23 mouse cellular contexts compared by ENCODE assay signal in the genomic region with DNA sequence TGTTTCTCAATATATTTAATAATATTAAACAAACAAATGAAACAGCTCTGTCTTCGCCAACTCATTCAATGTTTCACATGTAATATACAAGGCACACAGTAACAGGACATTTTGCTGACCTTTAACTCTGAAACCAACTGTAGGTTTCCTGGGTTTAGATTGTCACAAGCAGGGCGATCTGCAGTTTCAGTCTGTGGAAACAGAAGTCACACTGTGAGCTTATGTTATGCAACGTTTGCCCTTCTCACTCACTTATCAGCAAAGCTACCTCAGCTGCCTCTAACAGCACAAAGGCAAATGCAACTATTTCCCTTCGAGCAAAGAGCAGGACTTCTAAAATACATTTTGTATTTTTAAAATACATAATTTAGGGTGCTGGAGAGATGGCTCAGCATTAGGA. TPM values are rescaled to one million over a fixed set of nuclear protein-coding genes. Genes with fewer than 3 reads are reported as not detected.
DNase-seq lines count a peak whose midpoint lies in the region; ATAC-seq and TF ChIP-seq lines count a peak whose summit lies in the region.
"Had no signal": no experiment of that assay in that cellular context is flagged by ENCODE, and none has a peak within 500 bp of the region (broad histone marks: within the 10 kb centered on the region; RNA-seq: fewer than 3 reads in every experiment).

No protein-coding gene starts in this region.

- H3K36me3 ChIP-seq in liver, embryonic 15.5 days (replicated peaks), result peaks cover 83% of the 10 kb centered on the region
- H3K36me3 ChIP-seq in liver, embryonic 11.5 days (ENCODE audit: control insufficient read depth, insufficient read depth, low read length), result peaks cover 42% of the 10 kb centered on the region
- peaks cover 28% of the 10 kb centered on the region for H3K36me3 ChIP-seq in liver, embryonic 16.5 days (ENCODE audit: control insufficient read depth, insufficient read depth)
- peaks cover 37% of the 10 kb centered on the region for H3K36me3 ChIP-seq in liver, postnatal 0 days (replicated peaks; ENCODE audit: insufficient read depth, low read length)
- peaks cover 91% of the 10 kb centered on the region for H3K36me3 ChIP-seq in liver, embryonic 12.5 days

- ATAC-seq in liver, embryonic 15.5 days (ENCODE audit: insufficient read depth), result 0 out of 2 replicates have a peak, but pooled peaks have one; percentile 15
- ATAC-seq in liver, embryonic 11.5 days (replicated peaks; ENCODE audit: low FRiP score), result no peak
- peak; percentile 60 for ATAC-seq in liver, embryonic 16.5 days (ENCODE audit: low read depth)
- peak; percentile 56 for ATAC-seq in liver, postnatal 0 days
- no peak for ATAC-seq in liver, embryonic 12.5 days
- ATAC-seq: activated CD4-positive, CD25-positive, alpha-beta regulatory T cell, adult 4 months; CD4-positive, CD25-positive, alpha-beta regulatory T cell, adult 4 months; Patski had no signal

- TF ChIP-seq CTCF in liver, postnatal 0 days (IDR thresholded peaks at IDR 0.05; ENCODE audit: low read depth), result no peak

- no peaks in the 10 kb centered on the region for H3K27me3 ChIP-seq in liver, embryonic 15.5 days
- no peaks in the 10 kb centered on the region for H3K27me3 ChIP-seq in liver, embryonic 11.5 days (replicated peaks; ENCODE audit: control insufficient read depth, insufficient read depth, low read length)
- no peaks in the 10 kb centered on the region for H3K27me3 ChIP-seq in liver, embryonic 16.5 days (ENCODE audit: control insufficient read depth, insufficient read depth, low read depth, low read length)
- no peaks in the 10 kb centered on the region for H3K27me3 ChIP-seq in liver, postnatal 0 days (ENCODE audit: insufficient read depth, low read length)
- no peaks in the 10 kb centered on the region for H3K27me3 ChIP-seq in liver, embryonic 12.5 days (replicated peaks)
- H3K27me3 ChIP-seq: CH12.LX, Patski had no signal

- H3K4me1 ChIP-seq in liver, embryonic 15.5 days (replicated peaks), result no peaks in the 10 kb centered on the region
- no peaks in the 10 kb centered on the region for H3K4me1 ChIP-seq in liver, embryonic 11.5 days (replicated peaks; ENCODE audit: control insufficient read depth, insufficient read depth, low read length)
- no peaks in the 10 kb centered on the region for H3K4me1 ChIP-seq in liver, embryonic 16.5 days (ENCODE audit: control insufficient read depth, low read depth, low read length)
- H3K4me1 ChIP-seq in liver, postnatal 0 days (ENCODE audit: insufficient read depth), result peaks cover 2% of the 10 kb centered on the region; the same call in 1 of the 2 replicates
- H3K4me1 ChIP-seq in liver, embryonic 12.5 days, result no peaks in the 10 kb centered on the region

- no peak for DNase-seq in liver, embryonic 11.5 days (ENCODE audit: low spot score)
- no peak for DNase-seq in liver
- no peak for DNase-seq in liver, postnatal 0 days
- peak; percentile 14 for DNase-seq in adipocyte (ENCODE audit: low spot score)
- DNase-seq in urinary bladder, adult 2 months (ENCODE audit: low spot score), result no peak
- DNase-seq: adrenal gland, adult 2 months; adrenal gland, adult 8-10 months; adrenal gland, postnatal 10 days; adrenal gland, postnatal 14 days; adrenal gland, postnatal 25 days; adrenal gland, postnatal 36 days; B cell, adult 2 months; cerebellum, adult 11 months; cerebellum, adult 11-12 months; cerebellum, adult 18-20 months had no signal

- TF ChIP-seq EP300 in liver, postnatal 0 days (IDR thresholded peaks at IDR 0.05; ENCODE audit: low read depth), result no peak

- H3K27ac ChIP-seq in liver, embryonic 15.5 days (replicated peaks), result 0 out of 2 replicates have a peak overlapping the region, but pooled peaks have one; percentile 29
- H3K27ac ChIP-seq in liver, embryonic 11.5 days (ENCODE audit: low read depth, low read length), result no peak overlapping the region
- peak overlapping the region; percentile 62 for H3K27ac ChIP-seq in liver, embryonic 16.5 days (ENCODE audit: low read length)
- H3K27ac ChIP-seq in liver, postnatal 0 days (ENCODE audit: low read depth), result peak overlapping the region; percentile 23; the same call in 1 of the 2 replicates
- no peak overlapping the region for H3K27ac ChIP-seq in liver, embryonic 12.5 days

- no peak overlapping the region for H3K9ac ChIP-seq in liver, embryonic 15.5 days
- H3K9ac ChIP-seq in liver, embryonic 11.5 days (ENCODE audit: low read depth, low read length), result no peak overlapping the region
- no peak overlapping the region for H3K9ac ChIP-seq in liver, embryonic 16.5 days (ENCODE audit: low read depth, low read length)
- H3K9ac ChIP-seq in liver, postnatal 0 days (replicated peaks), result no peak overlapping the region
- H3K9ac ChIP-seq in liver, embryonic 12.5 days, result no peak overlapping the region

- WGBS in liver, embryonic 15.5 days (ENCODE audit: insufficient replicate concordance), result 63% methylated on average over 4 of the region's 4 CpGs
- 78% methylated on average over 4 of the region's 4 CpGs for WGBS in liver, embryonic 11.5 days
- WGBS in liver, embryonic 16.5 days (ENCODE audit: insufficient replicate concordance), result 61% methylated on average over 4 of the region's 4 CpGs
- 53% methylated on average over 4 of the region's 4 CpGs for WGBS in liver, postnatal 0 days (ENCODE audit: insufficient replicate concordance)
- WGBS in liver, embryonic 12.5 days (ENCODE audit: insufficient replicate concordance), result 69% methylated on average over 4 of the region's 4 CpGs

- H3K4me3 ChIP-seq in liver, embryonic 15.5 days (replicated peaks), result no peak overlapping the region
- H3K4me3 ChIP-seq in liver, embryonic 11.5 days (ENCODE audit: low read depth, low read length), result no peak overlapping the region
- H3K4me3 ChIP-seq in liver, embryonic 16.5 days (ENCODE audit: low read depth, low read length), result no peak overlapping the region
- H3K4me3 ChIP-seq in liver, postnatal 0 days (ENCODE audit: low read depth, low read length), result no peak overlapping the region
- H3K4me3 ChIP-seq in liver, embryonic 12.5 days, result no peak overlapping the region

- H3K4me2 ChIP-seq in liver, embryonic 15.5 days, result no peak overlapping the region
- no peak overlapping the region for H3K4me2 ChIP-seq in liver, embryonic 11.5 days
- no peak overlapping the region for H3K4me2 ChIP-seq in liver, embryonic 16.5 days (ENCODE audit: low read depth, low read length)
- no peak overlapping the region for H3K4me2 ChIP-seq in liver, postnatal 0 days (ENCODE audit: low read depth, low read length)
- H3K4me2 ChIP-seq in liver, embryonic 12.5 days, result no peak overlapping the region

- no peaks in the 10 kb centered on the region for H3K9me3 ChIP-seq in liver, embryonic 15.5 days (replicated peaks)
- H3K9me3 ChIP-seq in liver, embryonic 11.5 days (ENCODE audit: control insufficient read depth, low read length), result no peaks in the 10 kb centered on the region
- no peaks in the 10 kb centered on the region for H3K9me3 ChIP-seq in liver, embryonic 16.5 days (replicated peaks; ENCODE audit: control insufficient read depth, low read length)
- H3K9me3 ChIP-seq in liver, postnatal 0 days (ENCODE audit: low read length), result no peaks in the 10 kb centered on the region
- H3K9me3 ChIP-seq in liver, embryonic 12.5 days (replicated peaks), result no peaks in the 10 kb centered on the region
- H3K9me3 ChIP-seq: G1E had no signal

RNA-seq across cellular contexts. Expression of gene Palb2, which starts 9.3 kb away (rescaled TPM):
- polyA plus RNA-seq in liver, embryonic 15.5 days (2015; fragmentation: Nextera tagmentation; extraction: Ambion mirVana), result 10.2 and 11.9 TPM in 2 replicates
- polyA plus RNA-seq in liver, embryonic 11.5 days (2014; fragmentation: Nextera tagmentation; extraction: Ambion mirVana), result 27.8 and 28.9 TPM in 2 replicates
- polyA plus RNA-seq in liver, embryonic 16.5 days (2015; fragmentation: Nextera tagmentation; extraction: Ambion mirVana), result 10.5 and 11.1 TPM in 2 replicates
- polyA plus RNA-seq in liver, postnatal 0 days (2015; fragmentation: Nextera tagmentation; extraction: Ambion mirVana), result 4.5 and 6.5 TPM in 2 replicates
- 20.3 and 21.4 TPM in 2 replicates for polyA plus RNA-seq in liver, embryonic 12.5 days (2016; fragmentation: Nextera tagmentation; extraction: Ambion mirVana)
- polyA plus RNA-seq in urinary bladder, adult 2 months (2012; rRNA removed), result 2.1 and 2.4 TPM in 2 replicates

RNA-seq across cellular contexts. Expression of gene Dctn5, which starts 9.3 kb away (rescaled TPM):
- polyA plus RNA-seq in liver, embryonic 15.5 days (2015; fragmentation: Nextera tagmentation; extraction: Ambion mirVana), result 45.5 and 47.0 TPM in 2 replicates
- 90.1 and 95.4 TPM in 2 replicates for polyA plus RNA-seq in liver, embryonic 11.5 days (2014; fragmentation: Nextera tagmentation; extraction: Ambion mirVana)
- 44.8 and 45.5 TPM in 2 replicates for polyA plus RNA-seq in liver, embryonic 16.5 days (2015; fragmentation: Nextera tagmentation; extraction: Ambion mirVana)
- polyA plus RNA-seq in liver, postnatal 0 days (2015; fragmentation: Nextera tagmentation; extraction: Ambion mirVana), result 30.5 and 33.1 TPM in 2 replicates
- 58.4 and 60.8 TPM in 2 replicates for polyA plus RNA-seq in liver, embryonic 12.5 days (2016; fragmentation: Nextera tagmentation; extraction: Ambion mirVana)
- polyA plus RNA-seq in urinary bladder, adult 2 months (2012; rRNA removed), result 71.2 and 84.0 TPM in 2 replicates

RNA-seq across cellular contexts. Expression of gene Ndufab1, which starts 21.8 kb away (rescaled TPM):
- polyA plus RNA-seq in liver, embryonic 15.5 days (2015; fragmentation: Nextera tagmentation; extraction: Ambion mirVana), result 383 and 425 TPM in 2 replicates
- 811 and 834 TPM in 2 replicates for polyA plus RNA-seq in liver, embryonic 11.5 days (2014; fragmentation: Nextera tagmentation; extraction: Ambion mirVana)
- 389 and 415 TPM in 2 replicates for polyA plus RNA-seq in liver, embryonic 16.5 days (2015; fragmentation: Nextera tagmentation; extraction: Ambion mirVana)
- polyA plus RNA-seq in liver, postnatal 0 days (2015; fragmentation: Nextera tagmentation; extraction: Ambion mirVana), result 554 and 564 TPM in 2 replicates
- polyA plus RNA-seq in liver, embryonic 12.5 days (2016; fragmentation: Nextera tagmentation; extraction: Ambion mirVana), result 562 and 614 TPM in 2 replicates
- 139 and 155 TPM in 2 replicates for polyA plus RNA-seq in urinary bladder, adult 2 months (2012; rRNA removed)

RNA-seq across cellular contexts. Expression of gene Plk1, which starts 35.7 kb away (rescaled TPM):
- polyA plus RNA-seq in liver, embryonic 15.5 days (2015; fragmentation: Nextera tagmentation; extraction: Ambion mirVana), result 102 and 110 TPM in 2 replicates
- 177 and 180 TPM in 2 replicates for polyA plus RNA-seq in liver, embryonic 11.5 days (2014; fragmentation: Nextera tagmentation; extraction: Ambion mirVana)
- polyA plus RNA-seq in liver, embryonic 16.5 days (2015; fragmentation: Nextera tagmentation; extraction: Ambion mirVana), result 92.9 and 99.1 TPM in 2 replicates
- 35.9 and 43.4 TPM in 2 replicates for polyA plus RNA-seq in liver, postnatal 0 days (2015; fragmentation: Nextera tagmentation; extraction: Ambion mirVana)
- polyA plus RNA-seq in liver, embryonic 12.5 days (2016; fragmentation: Nextera tagmentation; extraction: Ambion mirVana), result 147 and 151 TPM in 2 replicates
- polyA plus RNA-seq in urinary bladder, adult 2 months (2012; rRNA removed), result 2.0 and 3.0 TPM in 2 replicates

RNA-seq across cellular contexts. Expression of gene Ears2, which starts 56.5 kb away (rescaled TPM):
- polyA plus RNA-seq in liver, embryonic 15.5 days (2015; fragmentation: Nextera tagmentation; extraction: Ambion mirVana), result 7.0 and 8.9 TPM in 2 replicates
- 16.1 and 18.0 TPM in 2 replicates for polyA plus RNA-seq in liver, embryonic 11.5 days (2014; fragmentation: Nextera tagmentation; extraction: Ambion mirVana)
- 7.4 and 8.2 TPM in 2 replicates for polyA plus RNA-seq in liver, embryonic 16.5 days (2015; fragmentation: Nextera tagmentation; extraction: Ambion mirVana)
- 8.3 TPM in 2 replicates for polyA plus RNA-seq in liver, postnatal 0 days (2015; fragmentation: Nextera tagmentation; extraction: Ambion mirVana)
- 10.3 and 10.8 TPM in 2 replicates for polyA plus RNA-seq in liver, embryonic 12.5 days (2016; fragmentation: Nextera tagmentation; extraction: Ambion mirVana)
- polyA plus RNA-seq in urinary bladder, adult 2 months (2012; rRNA removed), result 9.6 and 10.8 TPM in 2 replicates

Comparison
In these comparisons a context has a peak if more than half of its experiments do, and no peak if none do; other contexts are left out.
1. ATAC-seq: peak in liver, embryonic 15.5 days (single experiment), liver, embryonic 16.5 days (single experiment) and liver, postnatal 0 days (single experiment); none in liver, embryonic 11.5 days (single experiment) and liver, embryonic 12.5 days (single experiment).
2. H3K27ac ChIP-seq: peak in liver, embryonic 15.5 days (single experiment), liver, embryonic 16.5 days (single experiment) and liver, postnatal 0 days (single experiment); none in liver, embryonic 11.5 days (single experiment) and liver, embryonic 12.5 days (single experiment).